Mouse (Mus musculus) left cerebral cortex, adult 11 months (tissue): ENCODE data around the gene Ugt1a9.

Source experiments
- DNase-seq: peaks from one replicate; pipeline ENCODE4 v3.0.0; 2022; ENCODE audit warnings: low spot score

Gene Ugt1a9

GRCm38 (mm10) chr1:88258881-88259642 is 188.5 kb downstream of the Ugt1a9 start:
- no peak for DNase-seq

- no peak for DNase-seq
Measured at GRCm38 (mm10) chr1:88259643-88260024, 189.0 kb downstream of the Ugt1a9 start.

- DNase-seq: no peak
Measured at GRCm38 (mm10) chr1:88260114-88260513, 189.5 kb downstream of the Ugt1a9 start.

- DNase-seq: no peak
Measured at GRCm38 (mm10) chr1:88260604-88261377, 190.2 kb downstream of the Ugt1a9 start.

GRCm38 (mm10) chr1:88261706-88262105 is 191.1 kb downstream of the Ugt1a9 start:
- DNase-seq: no peak

- no peak for DNase-seq
Measured at GRCm38 (mm10) chr1:88262255-88262654, 191.7 kb downstream of the Ugt1a9 start.

GRCm38 (mm10) chr1:88262961-88263360 is 192.4 kb downstream of the Ugt1a9 start:
- DNase-seq: no peak

- DNase-seq: no peak
Measured at GRCm38 (mm10) chr1:88263778-88264177, 193.2 kb downstream of the Ugt1a9 start.

GRCm38 (mm10) chr1:88264237-88264868 is 193.8 kb downstream of the Ugt1a9 start:
- DNase-seq: no peak

- no peak for DNase-seq
Measured at GRCm38 (mm10) chr1:88264869-88265240, 194.3 kb downstream of the Ugt1a9 start.

- no peak for DNase-seq
Measured at GRCm38 (mm10) chr1:88266123-88266522, 195.5 kb downstream of the Ugt1a9 start.

- no peak for DNase-seq
Measured at GRCm38 (mm10) chr1:88267489-88267888, 196.9 kb downstream of the Ugt1a9 start.

GRCm38 (mm10) chr1:88268070-88268469 is 197.5 kb downstream of the Ugt1a9 start:
- no peak for DNase-seq
